Mouse (Mus musculus) midbrain, embryonic 16.5 days (tissue): ENCODE measurements around the gene Pamr1. TPM values are rescaled to one million over a fixed set of nuclear protein-coding genes. Genes with fewer than 3 reads are reported as not detected.
A peak's percentile ranks its signal among the peaks of the same experiment; 100 is the strongest.

Experiments used
- ATAC-seq: fragments of 200-750 bp; cut with Nextera tagmentation; 2 replicates; pipeline ENCODE4 v1.8.0; 2017; ENCODE audit warnings: moderate TSS enrichment
- H3K27ac ChIP-seq: fragments of 300-500 bp; sonication (generic); 2 replicates; pipeline ENCODE4 v1.5.1; 2014; ENCODE audit warnings: mild to moderate bottlenecking, low read length, mixed read lengths
- H3K27me3 ChIP-seq: fragments of 300-500 bp; sonication (generic); 2 replicates; pipeline ENCODE4 v1.6.1; 2014; ENCODE audit warnings: low read depth, low read length, mixed read lengths; ENCODE audit not compliant: control insufficient read depth, insufficient read depth
- H3K36me3 ChIP-seq: fragments of 300-500 bp; sonication (generic); 2 replicates; pipeline ENCODE4 v1.6.1; 2014; ENCODE audit warnings: mild to moderate bottlenecking, low read length, moderate library complexity, mixed read lengths; ENCODE audit not compliant: control insufficient read depth, insufficient read depth
- H3K4me1 ChIP-seq: fragments of 300-500 bp; sonication (generic); 2 replicates; pipeline ENCODE4 v1.6.1; 2014; ENCODE audit warnings: mild to moderate bottlenecking, low read length, mixed read lengths; ENCODE audit not compliant: control insufficient read depth, insufficient read depth
- H3K4me2 ChIP-seq: fragments of 300-500 bp; sonication (generic); 2 replicates; pipeline ENCODE4 v1.6.1; 2014; ENCODE audit warnings: mild to moderate bottlenecking, low read length, mixed read lengths
- H3K4me3 ChIP-seq: fragments of 300-500 bp; sonication (generic); 2 replicates; pipeline ENCODE4 v1.5.1; 2014; ENCODE audit warnings: low read depth, mild to moderate bottlenecking, low read length, moderate library complexity, mixed read lengths
- H3K9ac ChIP-seq: fragments of 300-500 bp; sonication (generic); 2 replicates; pipeline ENCODE4 v1.6.1; 2014; ENCODE audit warnings: low read depth, low read length, mixed read lengths
- H3K9me3 ChIP-seq: fragments of 300-500 bp; sonication (generic); replicated peaks from 2 replicates; pipeline ENCODE4 v1.6.1; 2014; ENCODE audit warnings: mild to moderate bottlenecking, low read length, mixed read lengths; ENCODE audit not compliant: control insufficient read depth, poor library complexity, severe bottlenecking
- WGBS: fragments of 180-500 bp; shearing (Covaris S2); extraction: QIAGEN DNeasy Blood & Tissue Kit; methylation state at CpG from one replicate; pipeline ENCODE4 v1.1.7; 2014; 5-methylcytosine and 5-hydroxymethylcytosine counted together
- polyA plus RNA-seq: library from polyadenylated mRNA; unstranded; fragments of >200 nt; fragmentation: Nextera tagmentation; extraction: Ambion mirVana; gene quantifications from 2 replicates; pipeline ENCODE4 v1.2.1, GENCODE M21; 2015

The Pamr1 gene
- polyA plus RNA-seq, 1 experiment from 2014 or later, result 8.4 TPM

DNA sequence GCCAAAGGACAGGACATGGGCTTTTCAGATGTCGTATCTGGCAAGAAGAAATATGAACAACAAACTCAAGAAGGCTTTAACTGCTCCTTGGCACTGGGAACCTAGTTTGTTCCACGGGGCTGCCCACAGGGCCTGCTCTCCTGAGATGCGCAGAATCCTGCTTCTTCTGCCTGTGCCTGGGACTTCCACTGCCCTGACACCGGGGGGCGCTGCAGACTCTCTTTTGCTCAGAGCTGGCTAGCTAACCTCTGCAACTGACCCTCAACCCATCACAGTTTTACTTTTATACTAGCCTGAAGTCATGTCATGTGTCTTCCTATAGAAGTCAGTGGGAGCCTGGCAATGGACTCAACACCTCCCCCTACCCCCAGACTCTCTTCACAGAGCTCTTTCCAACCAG, 132.4 kb downstream of the Pamr1 start:
- no peak overlapping the region for H3K9ac ChIP-seq

DNA sequence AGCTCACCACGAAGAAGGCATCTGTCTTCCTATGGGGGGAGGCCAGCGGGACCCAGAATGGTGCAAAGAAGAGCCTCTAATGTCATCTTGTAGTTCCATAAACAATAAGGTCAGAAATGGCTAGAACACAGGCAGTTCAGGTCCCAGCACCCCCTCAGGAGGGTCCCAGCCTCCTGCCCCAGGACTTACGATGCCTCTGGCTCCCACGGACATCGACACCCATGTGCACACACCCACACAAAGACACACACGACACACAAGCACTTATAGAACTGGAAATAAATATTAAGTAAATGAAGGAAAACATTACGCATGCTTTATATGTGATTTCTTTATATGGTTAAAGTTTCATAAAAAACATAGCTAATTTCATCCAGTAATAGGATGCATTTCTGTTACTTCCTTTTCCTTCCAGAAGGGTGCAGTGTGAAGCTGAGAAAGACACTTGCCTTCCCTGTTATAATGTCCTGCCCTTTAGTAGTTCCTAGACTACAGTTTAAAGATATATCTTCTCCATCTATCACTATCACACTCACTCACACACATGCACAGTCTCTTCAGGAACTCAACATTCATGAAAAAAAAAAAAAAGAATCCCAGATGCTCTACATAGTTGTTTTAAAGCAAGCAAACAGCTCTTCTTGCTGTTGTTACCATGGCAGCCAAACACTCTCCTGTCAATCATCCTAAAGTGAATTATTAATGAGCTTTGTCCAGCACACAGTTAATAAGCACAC, 135.7 kb downstream of the Pamr1 start:
- Histone ChIP-seq H3K36me3 (no peaks in the 10 kb centered on the region), H3K4me2 (peak overlapping the region; percentile 48), H3K9me3 (no peaks in the 10 kb centered on the region), H3K9ac (0 out of 2 replicates have a peak overlapping the region, but pooled peaks have one; percentile 44), H3K4me1 (peaks cover 22% of the 10 kb centered on the region), H3K27me3 (no peaks in the 10 kb centered on the region), H3K4me3 (peak overlapping the region; percentile 23; the same call in 1 of the 2 replicates), H3K27ac (peak overlapping the region; percentile 80)
- peak; percentile 83 for ATAC-seq
- WGBS, result 75% methylated on average over 7 of the region's 7 CpGs

More for the DNA sequence above, 132.4 kb downstream of the Pamr1 start:
- H3K4me3 ChIP-seq, result no peak overlapping the region
- no peaks in the 10 kb centered on the region for H3K9me3 ChIP-seq
- H3K27me3 ChIP-seq, result no peaks in the 10 kb centered on the region
- H3K36me3 ChIP-seq, result no peaks in the 10 kb centered on the region
- no peak overlapping the region for H3K27ac ChIP-seq
- no peak for ATAC-seq
- peaks cover 22% of the 10 kb centered on the region for H3K4me1 ChIP-seq
- whole genome bisulfite sequencing, result 38% methylated on average over 5 of the region's 5 CpGs
- no peak overlapping the region for H3K4me2 ChIP-seq

DNA sequence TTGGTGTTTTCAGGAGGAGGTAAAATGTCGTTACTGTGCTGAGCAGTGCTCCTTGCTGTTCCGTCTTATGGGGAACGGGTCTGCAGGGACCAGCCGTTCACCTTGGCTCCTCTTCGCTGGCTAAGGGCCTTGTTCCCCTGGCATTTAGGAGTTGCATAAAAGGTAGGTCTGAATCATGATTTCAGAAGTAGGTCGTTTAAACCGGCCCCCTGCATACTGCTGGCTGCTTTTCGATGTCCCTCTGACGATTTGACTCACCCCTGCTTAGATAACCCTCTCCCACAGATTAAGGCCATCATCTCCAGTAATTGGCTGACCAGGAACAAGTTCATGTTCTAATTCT, 136.3 kb downstream of the Pamr1 start:
- H3K9me3 ChIP-seq, result no peaks in the 10 kb centered on the region
- 19% methylated on average over 9 of the region's 9 CpGs for WGBS
- H3K4me3 ChIP-seq, result peak overlapping the region; percentile 23; the same call in 1 of the 2 replicates
- peak overlapping the region; percentile 48 for H3K4me2 ChIP-seq
- no peak for ATAC-seq
- H3K27me3 ChIP-seq, result no peaks in the 10 kb centered on the region
- peak overlapping the region; percentile 80 for H3K27ac ChIP-seq
- H3K36me3 ChIP-seq, result no peaks in the 10 kb centered on the region
- H3K4me1 ChIP-seq, result peaks cover 22% of the 10 kb centered on the region
- 0 out of 2 replicates have a peak overlapping the region, but pooled peaks have one; percentile 44 for H3K9ac ChIP-seq

Other genes with a start within 250 kb of the Pamr1 start
- 57.1 and 59.6 TPM in 2 replicates for gene Trim44, start 142.2 kb upstream of the Pamr1 start, polyA plus RNA-seq
- gene Fjx1, start 97.5 kb upstream of the Pamr1 start, polyA plus RNA-seq, result 28.0 and 29.5 TPM in 2 replicates
- 14.5 and 19.4 TPM in 2 replicates for gene Slc1a2, start 108.6 kb downstream of the Pamr1 start, polyA plus RNA-seq